Mouse (Mus musculus): Measurements from ENCODE around the gene Gm10188. TPM values are rescaled to one million over a fixed set of nuclear protein-coding genes. Genes with fewer than 3 reads are reported as not detected.

Gene Gm10188
- total and polyA plus RNA-seq, 3 experiments = not detected

GRCm38 (mm10) chr1:132222166-132222565, 7.4 kb downstream of the Gm10188 start:
- TF ChIP-seq HCFC1 (IDR thresholded peaks at IDR 0.05; ENCODE audit: low read depth, low read length) = no peak
- TF ChIP-seq CHD1 (IDR thresholded peaks at IDR 0.05; ENCODE audit: low read depth, low read length) = no peak
- no peak for TF ChIP-seq EP300 (IDR thresholded peaks at IDR 0.05; ENCODE audit: low read length)
- TF ChIP-seq MYC (IDR thresholded peaks at IDR 0.05; ENCODE audit: low read depth, low read length) = no peak
- no peak for TF ChIP-seq CTCF (conservative IDR thresholded peaks at IDR 0.05 in 1 of 2, IDR thresholded peaks at IDR 0.05 in 1 of 2; ENCODE audit: low read depth in 2 of 2, low read length in 2 of 2)
- TF ChIP-seq ETS1 (conservative IDR thresholded peaks at IDR 0.05; ENCODE audit: low read depth, low read length) = no peak
- no peak for TF ChIP-seq RAD21 (IDR thresholded peaks at IDR 0.05; ENCODE audit: low read depth, low read length)
- TF ChIP-seq JUND (conservative IDR thresholded peaks at IDR 0.05; ENCODE audit: low read depth, low read length) = no peak
- no peak overlapping the region for H3K4me2 ChIP-seq (ENCODE audit: insufficient read depth, low read depth, poor library complexity, severe bottlenecking)
- dilution Hi-C loops (cut with MboI; ENCODE audit: extremely low pct_ligation_motif_present, extremely low pct_unique_long_range_greater_than_20kb, low sequenced_read_pairs) (no loop called here), in situ Hi-C loops (cut with MboI; ENCODE audit: low pct_ligation_motif_present, low pct_unique_long_range_greater_than_20kb, low sequenced_read_pairs) (no loop called here)
- H3K4me1 ChIP-seq (ENCODE audit: control insufficient read depth in 1 of 2, insufficient read depth in 2 of 2) = peaks cover 0 to 4% of the 10 kb centered on the region in 2 experiments; a peak in 2 of 4 replicates
- H3K27ac ChIP-seq (ENCODE audit: insufficient read depth, low read depth) = no peak overlapping the region
- no peaks in the 10 kb centered on the region for H3K36me3 ChIP-seq (replicated peaks in 1 of 2; ENCODE audit: control insufficient read depth in 1 of 2, insufficient read depth in 1 of 2, low read length in 1 of 2)
- H3K79me2 ChIP-seq (replicated peaks; ENCODE audit: control insufficient read depth, extremely low read depth, insufficient read depth, poor library complexity, severe bottlenecking) = no peaks in the 10 kb centered on the region
- peaks cover 6% of the 10 kb centered on the region for H3K9me3 ChIP-seq (replicated peaks; ENCODE audit: low read length)
- H3K27me3 ChIP-seq (replicated peaks) = peaks cover 28% of the 10 kb centered on the region
- no peak overlapping the region for H3K9ac ChIP-seq (ENCODE audit: insufficient read depth, low read depth)
- H3K4me3 ChIP-seq (replicated peaks in 1 of 3; ENCODE audit: low read depth in 2 of 3, low read length in 2 of 3, poor library complexity in 1 of 3) = no peak overlapping the region
- no peak for DNase-seq (ENCODE audit: extremely low read depth)

GRCm38 (mm10) chr1:132221627-132222026, 7.9 kb downstream of the Gm10188 start:
- H3K4me2 ChIP-seq (ENCODE audit: insufficient read depth, low read depth, poor library complexity, severe bottlenecking) = no peak overlapping the region
- TF ChIP-seq TBP (conservative IDR thresholded peaks at IDR 0.05; ENCODE audit: low read depth, low read length) (no peak), USF2 (conservative IDR thresholded peaks at IDR 0.05; ENCODE audit: low read depth, low read length) (no peak), ZKSCAN1 (IDR thresholded peaks at IDR 0.05; ENCODE audit: borderline replicate concordance, low read depth, low read length) (no peak), CHD2 (IDR thresholded peaks at IDR 0.05; ENCODE audit: low read length) (no peak), ETS1 (conservative IDR thresholded peaks at IDR 0.05; ENCODE audit: low read depth, low read length) (no peak), MXI1 (IDR thresholded peaks at IDR 0.05; ENCODE audit: low read depth, low read length) (no peak), TCF12 (IDR thresholded peaks at IDR 0.05; ENCODE audit: low read depth, low read length) (no peak), MEF2A (IDR thresholded peaks at IDR 0.05; ENCODE audit: borderline replicate concordance, low read depth, low read length) (no peak), IRF4 (IDR thresholded peaks at IDR 0.05; ENCODE audit: low read depth, low read length) (no peak), RAD21 (IDR thresholded peaks at IDR 0.05; ENCODE audit: low read depth, low read length) (no peak), BHLHE40 (IDR thresholded peaks at IDR 0.05; ENCODE audit: low read depth, low read length) (no peak), NRF1 (IDR thresholded peaks at IDR 0.05; ENCODE audit: low read depth, low read length) (no peak), ZNF384 (IDR thresholded peaks at IDR 0.05; ENCODE audit: low read depth, low read length) (no peak), HCFC1 (IDR thresholded peaks at IDR 0.05; ENCODE audit: low read depth, low read length) (no peak), E2F4 (IDR thresholded peaks at IDR 0.05; ENCODE audit: insufficient replicate concordance, low read depth, low read length) (no peak), ZMIZ1 (IDR thresholded peaks at IDR 0.05; ENCODE audit: low read depth, low read length) (no peak)
- in situ Hi-C loops (cut with MboI; ENCODE audit: low pct_ligation_motif_present, low pct_unique_long_range_greater_than_20kb, low sequenced_read_pairs) = no loop called here
- H3K9ac ChIP-seq (ENCODE audit: insufficient read depth, low read depth) = no peak overlapping the region
- H3K9me3 ChIP-seq (replicated peaks; ENCODE audit: low read length) = peaks cover 6% of the 10 kb centered on the region
- no peaks in the 10 kb centered on the region for H3K36me3 ChIP-seq (replicated peaks in 1 of 2; ENCODE audit: control insufficient read depth in 1 of 2, insufficient read depth in 1 of 2, low read length in 1 of 2)
- H3K27ac ChIP-seq (ENCODE audit: insufficient read depth, low read depth) = no peak overlapping the region
- peaks cover 0 to 10% of the 10 kb centered on the region in 2 experiments; a peak in 2 of 4 replicates for H3K4me1 ChIP-seq (ENCODE audit: control insufficient read depth in 1 of 2, insufficient read depth in 2 of 2)
- peaks cover 30% of the 10 kb centered on the region for H3K27me3 ChIP-seq (replicated peaks)
- no peak overlapping the region for H3K4me3 ChIP-seq (replicated peaks in 1 of 3; ENCODE audit: low read depth in 2 of 3, low read length in 2 of 3, poor library complexity in 1 of 3)
- no peaks in the 10 kb centered on the region for H3K79me2 ChIP-seq (replicated peaks; ENCODE audit: control insufficient read depth, extremely low read depth, insufficient read depth, poor library complexity, severe bottlenecking)
- no peak for DNase-seq (ENCODE audit: extremely low read depth)
- dilution Hi-C loops (cut with MboI; ENCODE audit: extremely low pct_ligation_motif_present, extremely low pct_unique_long_range_greater_than_20kb, low sequenced_read_pairs) = no loop called here
